Mouse (Mus musculus): ENCODE data around the gene Fgr.
"Not testable (repeated sequence)": the region's sequence is repeated elsewhere in the genome, so short reads cannot be mapped to it uniquely, and the experiment has no call there.

Fgr gene

GRCm38 (mm10) chr4:132993553-132993952 is 19.7 kb downstream of the Fgr start:
- DNase-seq, result no peak

GRCm38 (mm10) chr4:132997469-132998237 is 23.8 kb downstream of the Fgr start:
- no peak for DNase-seq

- DNase-seq, result peak; percentile 27 to 30
Measured at GRCm38 (mm10) chr4:133002896-133003295, 29.0 kb downstream of the Fgr start.

- DNase-seq, result no peak
Measured at GRCm38 (mm10) chr4:133003316-133004018, 29.6 kb downstream of the Fgr start.

GRCm38 (mm10) chr4:133005233-133005632 is 31.3 kb downstream of the Fgr start:
- DNase-seq, result peak; percentile 82

- DNase-seq, result not testable (repeated sequence)
Measured at GRCm38 (mm10) chr4:133005885-133006451, 32.1 kb downstream of the Fgr start.

GRCm38 (mm10) chr4:133007513-133008380 is 33.9 kb downstream of the Fgr start:
- DNase-seq, result no peak

GRCm38 (mm10) chr4:133009131-133009530 is 35.2 kb downstream of the Fgr start:
- peak; percentile 79 to 81 for DNase-seq

GRCm38 (mm10) chr4:133009676-133010075 is 35.8 kb downstream of the Fgr start:
- DNase-seq, result no peak

- peak; percentile 10 to 20 for DNase-seq
Measured at GRCm38 (mm10) chr4:133010611-133011010, 36.7 kb downstream of the Fgr start.

- DNase-seq, result peak; percentile 94 to 95
Measured at GRCm38 (mm10) chr4:133011028-133011820, 37.3 kb downstream of the Fgr start, which contains the start of gene Ahdc1. Gene Ahdc1 (plus strand): TSS chr4:133011260.

GRCm38 (mm10) chr4:133011821-133012775 is 38.2 kb downstream of the Fgr start:
- DNase-seq, result peak; percentile 47 to 49

GRCm38 (mm10) chr4:133012776-133013265 is 38.9 kb downstream of the Fgr start:
- peak; percentile 42 to 51 for DNase-seq

- peak; percentile 38 to 40 for DNase-seq
Measured at GRCm38 (mm10) chr4:133013266-133013891, 39.5 kb downstream of the Fgr start.

GRCm38 (mm10) chr4:133014088-133014487 is 40.2 kb downstream of the Fgr start:
- peak; percentile 15 to 24 for DNase-seq

GRCm38 (mm10) chr4:133014896-133015709 is 41.2 kb downstream of the Fgr start:
- no peak for DNase-seq

GRCm38 (mm10) chr4:133015710-133016651 is 42.1 kb downstream of the Fgr start:
- no peak for DNase-seq

Measured in B cell, adult 2 months (primary cell).